Mouse (Mus musculus): ENCODE results near the gene Ppp1r9a. TPM values are rescaled to one million over a fixed set of nuclear protein-coding genes. Genes with fewer than 3 reads are reported as not detected.

Gene Ppp1r9a
- total RNA-seq (2023): 1 to 10 TPM in 1 of 2 experiments, under 1 TPM in 1; 0.50 to 1.1 TPM

DNA sequence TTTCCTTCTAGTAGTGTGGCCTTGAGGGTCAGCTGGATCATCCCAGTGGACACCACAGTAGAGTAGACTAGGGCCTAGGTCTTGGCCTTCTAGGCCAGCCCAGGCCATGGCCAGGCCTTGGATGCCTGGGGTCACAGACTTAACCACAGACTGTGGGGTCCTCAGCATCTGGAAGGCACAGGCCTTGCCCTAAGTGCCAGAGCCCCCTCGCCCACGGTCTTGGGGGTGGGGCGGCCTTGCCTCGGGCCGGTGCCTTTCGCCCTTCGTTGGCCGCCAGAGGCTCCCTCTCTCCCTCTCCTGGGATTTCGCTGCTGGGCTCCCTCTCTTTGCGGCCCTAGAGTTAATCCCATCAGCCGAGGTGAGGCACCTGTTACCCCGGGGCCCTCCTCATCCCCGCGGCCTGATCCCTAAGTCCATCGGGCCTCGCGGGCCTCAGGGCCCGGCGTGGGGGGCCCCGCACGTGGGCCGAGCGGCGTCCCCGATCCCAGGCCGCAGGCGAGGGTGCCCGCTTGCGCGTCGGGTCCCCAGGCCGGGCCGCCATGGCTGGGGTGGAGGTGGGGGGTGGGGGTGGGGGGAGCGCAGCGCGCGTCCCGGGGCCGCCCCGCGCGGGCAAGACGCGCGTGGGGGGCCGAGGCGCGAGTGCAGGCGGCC, at the start of gene Ppp1r9a:
Gene Ppp1r9a, plus strand, starts transcription at position 244 of the 651 bp plus-strand sequence.

DNA sequence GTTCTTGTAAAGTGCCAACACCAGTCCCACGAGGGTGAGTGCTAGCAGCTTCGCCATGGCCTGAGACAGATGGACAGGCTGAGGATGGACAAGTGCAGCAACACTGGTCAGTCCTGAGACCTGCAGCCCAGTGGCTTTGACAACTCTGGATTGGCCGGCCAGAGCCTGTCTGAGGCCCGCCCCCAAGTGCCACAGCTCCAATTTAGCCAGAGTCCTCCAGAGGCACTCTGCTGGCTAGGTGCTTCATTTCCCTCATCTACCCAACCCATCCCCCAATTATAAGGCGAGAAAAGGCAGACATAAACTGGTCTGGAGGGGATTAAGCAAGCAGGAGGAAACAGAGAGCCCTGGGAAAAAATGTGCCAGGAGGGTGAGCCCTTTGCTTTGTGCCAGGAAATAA, 291.0 kb downstream of the Ppp1r9a start, which contains the start of gene Pon1:
Gene Pon1, minus strand, starts transcription at position 254 of the 400 bp plus-strand sequence.

Other genes with a start within 250 kb of the Ppp1r9a start
- gene Sgce, start 155.7 kb upstream of the Ppp1r9a start, total RNA-seq (2023): under 1 TPM; 0.70 to 0.98 TPM
- under 1 TPM; 0.09 TPM for gene Peg10, start 155.6 kb upstream of the Ppp1r9a start, total RNA-seq (2023)